8 mouse cellular contexts compared by ENCODE assay signal in genomic region chr12:85142803-85143202, GRCm38 (mm10). TPM values are rescaled to one million over a fixed set of nuclear protein-coding genes. Genes with fewer than 3 reads are reported as not detected.
DNase-seq lines count a peak whose midpoint lies in the region; ATAC-seq and TF ChIP-seq lines count a peak whose summit lies in the region.

No protein-coding gene starts in this region.

- H3K9ac ChIP-seq in MEL (ENCODE audit: control insufficient read depth, low read depth, low read length, poor library complexity, severe bottlenecking): no peak overlapping the region
- H3K9ac ChIP-seq in forebrain, embryonic 13.5 days: no peak overlapping the region
- no peak overlapping the region for H3K9ac ChIP-seq in hindbrain, embryonic 14.5 days

- intact Hi-C loops in left cerebral cortex, postnatal 14 days (cut with DNase I): loop anchor here (1.0 kb wide), 1 partner anchor 163 kb away; no protein-coding TSS in a partner anchor

- no peak overlapping the region for H3K27ac ChIP-seq in MEL (ENCODE audit: control insufficient read depth, low read depth, low read length)
- no peak overlapping the region for H3K27ac ChIP-seq in forebrain, embryonic 13.5 days
- H3K27ac ChIP-seq in hindbrain, embryonic 14.5 days: no peak overlapping the region
- no peak overlapping the region for H3K27ac ChIP-seq in midbrain, embryonic 10.5 days (replicated peaks)

- WGBS in forebrain, embryonic 13.5 days: 15% methylated on average over 4 of the region's 4 CpGs
- WGBS in hindbrain, embryonic 14.5 days: 18% methylated on average over 4 of the region's 4 CpGs
- WGBS in midbrain, embryonic 10.5 days: 17% methylated on average over 4 of the region's 4 CpGs

- TF ChIP-seq RAD21 in MEL (IDR thresholded peaks at IDR 0.05; ENCODE audit: low read depth, low read length): peak; percentile 82

- H3K9me3 ChIP-seq in MEL (replicated peaks; ENCODE audit: insufficient read depth, low read length): no peaks in the 10 kb centered on the region
- H3K9me3 ChIP-seq in forebrain, embryonic 13.5 days (replicated peaks): no peaks in the 10 kb centered on the region
- no peaks in the 10 kb centered on the region for H3K9me3 ChIP-seq in hindbrain, embryonic 14.5 days (ENCODE audit: control insufficient read depth, low read length)
- no peaks in the 10 kb centered on the region for H3K9me3 ChIP-seq in midbrain, embryonic 10.5 days (replicated peaks)

- DNase-seq in MEL (ENCODE audit: low read depth, low spot score): peak; percentile 79
- peak; percentile 52 for DNase-seq in c-Kit-negative CD71-positive TER-119-positive erythroid progenitor cells, embryonic 14.5 days (ENCODE audit: low read depth, low spot score)
- peak; percentile 94 for DNase-seq in hindbrain, embryonic 14.5 days (ENCODE audit: low spot score)
- peak; percentile 88 for DNase-seq in left cerebral cortex, postnatal 14 days (ENCODE audit: low spot score in 2 of 2)
- DNase-seq in midbrain, embryonic 10.5 days (ENCODE audit: low spot score): peak; percentile 79
- DNase-seq in right cerebral cortex, postnatal 14 days: peak; percentile 84
- DNase-seq in urinary bladder, postnatal 4 days (ENCODE audit: low spot score in 2 of 2): peak; percentile 74 to 90

- ATAC-seq in forebrain, embryonic 13.5 days: peak; percentile 77; the same call in 1 of the 2 replicates
- no peak for ATAC-seq in hindbrain, embryonic 14.5 days (ENCODE audit: low FRiP score)

- no peaks in the 10 kb centered on the region for H3K27me3 ChIP-seq in MEL (ENCODE audit: control insufficient read depth in 1 of 2, insufficient read depth in 2 of 2, low read length in 2 of 2)
- H3K27me3 ChIP-seq in forebrain, embryonic 13.5 days: no peaks in the 10 kb centered on the region
- no peaks in the 10 kb centered on the region for H3K27me3 ChIP-seq in hindbrain, embryonic 14.5 days (ENCODE audit: control insufficient read depth, insufficient read depth, low read length)
- H3K27me3 ChIP-seq in midbrain, embryonic 10.5 days (ENCODE audit: low read depth, poor library complexity, severe bottlenecking): peaks cover 27% of the 10 kb centered on the region

- H3K4me3 ChIP-seq in MEL (ENCODE audit: control insufficient read depth in 1 of 2, insufficient read depth in 1 of 2, low read depth in 2 of 2, low read length in 2 of 2): no peak overlapping the region
- no peak overlapping the region for H3K4me3 ChIP-seq in forebrain, embryonic 13.5 days
- H3K4me3 ChIP-seq in hindbrain, embryonic 14.5 days (replicated peaks; ENCODE audit: low read length): no peak overlapping the region
- no peak overlapping the region for H3K4me3 ChIP-seq in midbrain, embryonic 10.5 days

- no peaks in the 10 kb centered on the region for H3K79me2 ChIP-seq in MEL (ENCODE audit: control insufficient read depth, insufficient read depth, low read length, poor library complexity)

- H3K4me1 ChIP-seq in MEL (ENCODE audit: control insufficient read depth in 1 of 2, insufficient read depth in 2 of 2, low read length in 2 of 2): no peaks in the 10 kb centered on the region
- no peaks in the 10 kb centered on the region for H3K4me1 ChIP-seq in forebrain, embryonic 13.5 days
- no peaks in the 10 kb centered on the region for H3K4me1 ChIP-seq in hindbrain, embryonic 14.5 days (replicated peaks; ENCODE audit: control insufficient read depth, insufficient read depth, low read length)
- H3K4me1 ChIP-seq in midbrain, embryonic 10.5 days: peaks cover 17% of the 10 kb centered on the region

- TF ChIP-seq POLR2A in MEL (IDR thresholded peaks at IDR 0.05; ENCODE audit: control insufficient read depth in 1 of 2, insufficient read depth in 1 of 2, low read depth in 1 of 2, low read length in 2 of 2, poor library complexity in 1 of 2): no peak

- no peaks in the 10 kb centered on the region for H3K36me3 ChIP-seq in MEL (ENCODE audit: control insufficient read depth in 1 of 2, insufficient read depth in 2 of 2, low read length in 2 of 2)
- no peaks in the 10 kb centered on the region for H3K36me3 ChIP-seq in forebrain, embryonic 13.5 days (ENCODE audit: poor library complexity, severe bottlenecking)
- H3K36me3 ChIP-seq in hindbrain, embryonic 14.5 days (replicated peaks; ENCODE audit: control insufficient read depth, insufficient read depth): peaks cover 22% of the 10 kb centered on the region
- H3K36me3 ChIP-seq in midbrain, embryonic 10.5 days: no peaks in the 10 kb centered on the region

- no peak for TF ChIP-seq EP300 in MEL (IDR thresholded peaks at IDR 0.05; ENCODE audit: low read depth in 1 of 2, low read length in 2 of 2)

- no peak overlapping the region for H3K4me2 ChIP-seq in forebrain, embryonic 13.5 days
- H3K4me2 ChIP-seq in hindbrain, embryonic 14.5 days (replicated peaks): no peak overlapping the region

- TF ChIP-seq CTCF in MEL (IDR thresholded peaks at IDR 0.05 in 2 of 3, conservative IDR thresholded peaks at IDR 0.05 in 1 of 3; ENCODE audit: control insufficient read depth in 1 of 3, insufficient read depth in 1 of 3, low read depth in 2 of 3, low read length in 3 of 3, poor library complexity in 1 of 3, severe bottlenecking in 1 of 3): peak; percentile 91 to 97 (median 93)

TF ChIP-seq in MEL, 35 proteins besides CTCF, POLR2A, EP300 and RAD21:
- TF ChIP-seq SMC3 (IDR thresholded peaks at IDR 0.05; ENCODE audit: low read depth, low read length) (peak; percentile 86), ZC3H11A (IDR thresholded peaks at IDR 0.05; ENCODE audit: low read depth, low read length) (peak; percentile 67), ETS1 (IDR thresholded peaks at IDR 0.05; ENCODE audit: low read depth, low read length) (no peak), MAZ (IDR thresholded peaks at IDR 0.05; ENCODE audit: low read depth, low read length) (no peak), GABPA (IDR thresholded peaks at IDR 0.05; ENCODE audit: low read depth, low read length) (no peak)

RNA-seq across cellular contexts. Expression of gene Rps6kl1, which starts 8.3 kb away (rescaled TPM):
- total RNA-seq in MEL (2012; rRNA removed): 3.4 and 5.4 TPM in 2 replicates
- polyA plus RNA-seq in MEL (2012; ENCODE audit: insufficient read depth in 1 of 2, insufficient read length in 2 of 2, low read depth in 1 of 2, low replicate concordance in 2 of 2, missing spikeins in 1 of 2): 1 to 10 TPM in 1 of 2 experiments, not detected in 1; 6.2 TPM
- polyA plus RNA-seq in forebrain, embryonic 13.5 days (2015; fragmentation: Nextera tagmentation; extraction: Ambion mirVana): 8.6 and 12.2 TPM in 2 replicates
- polyA plus RNA-seq in hindbrain, embryonic 14.5 days (2014; fragmentation: Nextera tagmentation; extraction: Ambion mirVana): 22.9 and 24.1 TPM in 2 replicates
- 10 to 100 TPM; 37.9 to 41.1 TPM for total RNA-seq in left cerebral cortex, postnatal 14 days (2021)
- 1.7 and 2.6 TPM in 2 replicates for polyA plus RNA-seq in midbrain, embryonic 10.5 days (2016; fragmentation: Nextera tagmentation; extraction: Ambion mirVana)

RNA-seq across cellular contexts. Expression of gene Dlst, which starts 32.2 kb away (rescaled TPM):
- 163 and 164 TPM in 2 replicates for total RNA-seq in MEL (2012; rRNA removed)
- polyA plus RNA-seq in MEL (2012; ENCODE audit: insufficient read depth in 1 of 2, insufficient read length in 2 of 2, low read depth in 1 of 2, low replicate concordance in 2 of 2, missing spikeins in 1 of 2): 100 to 1,000 TPM; 230 to 376 TPM
- 94.2 and 109 TPM in 2 replicates for polyA plus RNA-seq in forebrain, embryonic 13.5 days (2015; fragmentation: Nextera tagmentation; extraction: Ambion mirVana)
- polyA plus RNA-seq in hindbrain, embryonic 14.5 days (2014; fragmentation: Nextera tagmentation; extraction: Ambion mirVana): 101 and 114 TPM in 2 replicates
- 100 to 1,000 TPM; 173 TPM for total RNA-seq in left cerebral cortex, postnatal 14 days (2021)
- 110 and 111 TPM in 2 replicates for polyA plus RNA-seq in midbrain, embryonic 10.5 days (2016; fragmentation: Nextera tagmentation; extraction: Ambion mirVana)

RNA-seq across cellular contexts. Expression of gene Prox2, which starts 32.2 kb away (rescaled TPM):
- total RNA-seq in MEL (2012; rRNA removed): 1.6 and 3.1 TPM in 2 replicates
- 1 to 10 TPM in 1 of 2 experiments, not detected in 1; 3.6 TPM for polyA plus RNA-seq in MEL (2012; ENCODE audit: insufficient read depth in 1 of 2, insufficient read length in 2 of 2, low read depth in 1 of 2, low replicate concordance in 2 of 2, missing spikeins in 1 of 2)
- 2.4 and 2.7 TPM in 2 replicates for polyA plus RNA-seq in forebrain, embryonic 13.5 days (2015; fragmentation: Nextera tagmentation; extraction: Ambion mirVana)
- 1.9 TPM in 2 replicates for polyA plus RNA-seq in hindbrain, embryonic 14.5 days (2014; fragmentation: Nextera tagmentation; extraction: Ambion mirVana)
- 1 to 10 TPM; 1.0 to 1.2 TPM for total RNA-seq in left cerebral cortex, postnatal 14 days (2021)
- polyA plus RNA-seq in midbrain, embryonic 10.5 days (2016; fragmentation: Nextera tagmentation; extraction: Ambion mirVana): 2.3 and 3.5 TPM in 2 replicates

RNA-seq across cellular contexts. Expression of gene Pgf, which starts 34.8 kb away (rescaled TPM):
- total RNA-seq in MEL (2012; rRNA removed): not detected in 2 replicates
- under 1 TPM in 1 of 2 experiments, not detected in 1; 0.46 TPM for polyA plus RNA-seq in MEL (2012; ENCODE audit: insufficient read depth in 1 of 2, insufficient read length in 2 of 2, low read depth in 1 of 2, low replicate concordance in 2 of 2, missing spikeins in 1 of 2)
- 7.0 and 8.3 TPM in 2 replicates for polyA plus RNA-seq in forebrain, embryonic 13.5 days (2015; fragmentation: Nextera tagmentation; extraction: Ambion mirVana)
- 7.9 and 8.3 TPM in 2 replicates for polyA plus RNA-seq in hindbrain, embryonic 14.5 days (2014; fragmentation: Nextera tagmentation; extraction: Ambion mirVana)
- 1 to 10 TPM; 2.5 to 2.7 TPM for total RNA-seq in left cerebral cortex, postnatal 14 days (2021)
- 2.9 and 3.9 TPM in 2 replicates for polyA plus RNA-seq in midbrain, embryonic 10.5 days (2016; fragmentation: Nextera tagmentation; extraction: Ambion mirVana)
